Mouse (Mus musculus) liver, embryonic 15.5 days (tissue): ENCODE measurements around the gene Plaa. TPM values are rescaled to one million over a fixed set of nuclear protein-coding genes. Genes with fewer than 3 reads are reported as not detected.

ENCODE experiments used
- ATAC-seq: fragments of 200-750 bp; cut with Nextera tagmentation; 2 replicates; pipeline ENCODE4 v1.8.0; 2017; ENCODE audit warnings: moderate number of reproducible peaks, mild to moderate bottlenecking, moderate library complexity; ENCODE audit not compliant: insufficient read depth
- H3K27ac ChIP-seq: fragments of 300-500 bp; sonication (generic); replicated peaks from 2 replicates; pipeline ENCODE4 v1.5.1; 2015; ENCODE audit warnings: mild to moderate bottlenecking, inconsistent platforms
- H3K27me3 ChIP-seq: fragments of 300-500 bp; sonication (generic); 2 replicates; pipeline ENCODE4 v1.6.1; 2015; ENCODE audit warnings: mild to moderate bottlenecking, inconsistent platforms
- H3K36me3 ChIP-seq: fragments of 300-500 bp; sonication (generic); replicated peaks from 2 replicates; pipeline ENCODE4 v1.6.1; 2015; ENCODE audit warnings: moderate library complexity, mild to moderate bottlenecking, inconsistent platforms
- H3K4me1 ChIP-seq: fragments of 300-500 bp; sonication (generic); replicated peaks from 2 replicates; pipeline ENCODE4 v1.6.1; 2015; ENCODE audit warnings: inconsistent platforms
- H3K4me2 ChIP-seq: fragments of 300-500 bp; sonication (generic); 2 replicates; pipeline ENCODE4 v1.6.1; 2015; ENCODE audit warnings: moderate library complexity, mild to moderate bottlenecking, inconsistent platforms
- H3K4me3 ChIP-seq: fragments of 300-500 bp; sonication (generic); replicated peaks from 2 replicates; pipeline ENCODE4 v1.5.1; 2015; ENCODE audit warnings: mild to moderate bottlenecking, inconsistent platforms
- H3K9ac ChIP-seq: fragments of 300-500 bp; sonication (generic); 2 replicates; pipeline ENCODE4 v1.6.1; 2015; ENCODE audit warnings: moderate library complexity, mild to moderate bottlenecking, inconsistent platforms
- H3K9me3 ChIP-seq: fragments of 300-500 bp; sonication (generic); replicated peaks from 2 replicates; pipeline ENCODE4 v1.6.1; 2016; ENCODE audit warnings: inconsistent platforms
- WGBS: fragments of 180-500 bp; shearing (Covaris S2); methylation state at CpG from one replicate; pipeline ENCODE4 v1.1.7; 2015; ENCODE audit warnings: mixed read lengths; ENCODE audit not compliant: insufficient replicate concordance; 5-methylcytosine and 5-hydroxymethylcytosine counted together
- polyA plus RNA-seq: library from polyadenylated mRNA; unstranded; fragments of >200 nt; fragmentation: Nextera tagmentation; extraction: Ambion mirVana; gene quantifications from 2 replicates; pipeline ENCODE4 v1.2.1, GENCODE M21; 2015

Plaa gene
- polyA plus RNA-seq, 1 experiment from 2014 or later = 25.9 TPM

- Histone ChIP-seq H3K4me2 (no peak overlapping the region), H3K9ac (no peak overlapping the region), H3K36me3 (peaks cover 36% of the 10 kb centered on the region), H3K27ac (no peak overlapping the region), H3K9me3 (no peaks in the 10 kb centered on the region), H3K4me3 (no peak overlapping the region), H3K4me1 (no peaks in the 10 kb centered on the region), H3K27me3 (no peaks in the 10 kb centered on the region)
- no peak for ATAC-seq
- 74% methylated on average over 7 of the region's 7 CpGs for WGBS
These were observed 58.7 kb downstream of the Plaa start for GRCm38 (mm10) chr4:94544321-94544720.

GRCm38 (mm10) chr4:94543041-94543440 lies 60.0 kb downstream of the Plaa start:
- no peaks in the 10 kb centered on the region for H3K4me1 ChIP-seq
- no peak overlapping the region for H3K27ac ChIP-seq
- H3K36me3 ChIP-seq = peaks cover 39% of the 10 kb centered on the region
- H3K9me3 ChIP-seq = no peaks in the 10 kb centered on the region
- no peaks in the 10 kb centered on the region for H3K27me3 ChIP-seq
- H3K4me3 ChIP-seq = no peak overlapping the region
- no peak for ATAC-seq
- H3K4me2 ChIP-seq = no peak overlapping the region
- WGBS = 69% methylated on average over 4 of the region's 4 CpGs
- H3K9ac ChIP-seq = no peak overlapping the region

GRCm38 (mm10) chr4:94533205-94533604 lies 69.8 kb downstream of the Plaa start:
- Histone ChIP-seq H3K36me3 (peaks cover 10% of the 10 kb centered on the region; the same call in 1 of the 2 replicates), H3K27me3 (no peaks in the 10 kb centered on the region)
- no peak for ATAC-seq

GRCm38 (mm10) chr4:94529448-94529847 lies 73.6 kb downstream of the Plaa start:
- ATAC-seq = no peak
- Histone ChIP-seq H3K27me3 (no peaks in the 10 kb centered on the region), H3K9me3 (no peaks in the 10 kb centered on the region), H3K4me3 (no peak overlapping the region), H3K36me3 (no peaks in the 10 kb centered on the region), H3K4me1 (no peaks in the 10 kb centered on the region), H3K9ac (no peak overlapping the region), H3K27ac (no peak overlapping the region), H3K4me2 (no peak overlapping the region)
- 84% methylated on average over 1 of the region's 1 CpGs for WGBS

More at GRCm38 (mm10) chr4:94533205-94533604, 69.8 kb downstream of the Plaa start:
- Histone ChIP-seq H3K27ac (no peak overlapping the region), H3K4me1 (no peaks in the 10 kb centered on the region), H3K4me3 (no peak overlapping the region), H3K9ac (no peak overlapping the region), H3K4me2 (no peak overlapping the region), H3K9me3 (no peaks in the 10 kb centered on the region)

- no peak overlapping the region for H3K4me3 ChIP-seq
- H3K27ac ChIP-seq = no peak overlapping the region
- H3K9ac ChIP-seq = no peak overlapping the region
- ATAC-seq = no peak
- H3K4me1 ChIP-seq = no peaks in the 10 kb centered on the region
- no peaks in the 10 kb centered on the region for H3K27me3 ChIP-seq
- H3K4me2 ChIP-seq = no peak overlapping the region
- no peaks in the 10 kb centered on the region for H3K36me3 ChIP-seq
- H3K9me3 ChIP-seq = no peaks in the 10 kb centered on the region
These were observed 79.7 kb downstream of the Plaa start for GRCm38 (mm10) chr4:94523321-94523720.

GRCm38 (mm10) chr4:94517631-94518030 lies 85.4 kb downstream of the Plaa start:
- Histone ChIP-seq H3K27ac (no peak overlapping the region), H3K36me3 (0 out of 2 replicates have a peak, but pooled peaks cover 6% of the 10 kb centered on the region), H3K27me3 (no peaks in the 10 kb centered on the region), H3K4me1 (no peaks in the 10 kb centered on the region), H3K9ac (no peak overlapping the region), H3K4me3 (no peak overlapping the region), H3K9me3 (no peaks in the 10 kb centered on the region), H3K4me2 (no peak overlapping the region)
- no peak for ATAC-seq
- WGBS = 60% methylated on average over 4 of the region's 4 CpGs

Other genes starting within 250 kb of the Plaa start
- not detected in 2 replicates for gene Gm10306, start 46.7 kb downstream of the Plaa start, polyA plus RNA-seq
- gene Caap1, start 46.4 kb downstream of the Plaa start, polyA plus RNA-seq = 7.5 and 9.1 TPM in 2 replicates
- gene Ift74, start 11.2 kb upstream of the Plaa start, polyA plus RNA-seq = 1.8 and 1.9 TPM in 2 replicates
- 0.03 and 0.07 TPM in 2 replicates for gene Lrrc19, start 46.9 kb upstream of the Plaa start, polyA plus RNA-seq
- 4.0 and 4.8 TPM in 2 replicates for gene Tek, start 136.0 kb upstream of the Plaa start, polyA plus RNA-seq